Mouse (Mus musculus) embryonic facial prominence, embryonic 12.5 days (tissue): ENCODE measurements around the gene Lgr4. TPM values are rescaled to one million over a fixed set of nuclear protein-coding genes. Genes with fewer than 3 reads are reported as not detected.

Experiments used
- ATAC-seq: fragments of 200-750 bp; cut with Nextera tagmentation; 2 replicates; pipeline ENCODE4 v1.8.0; 2017; ENCODE audit not compliant: insufficient number of reproducible peaks, insufficient read depth, low FRiP score, low TSS enrichment
- H3K27ac ChIP-seq: fragments of 300-500 bp; sonication (generic); 2 replicates; pipeline ENCODE4 v1.5.1; 2016; ENCODE audit warnings: mild to moderate bottlenecking
- H3K27me3 ChIP-seq: fragments of 300-500 bp; sonication (generic); 2 replicates; pipeline ENCODE4 v1.6.1; 2016; ENCODE audit warnings: mild to moderate bottlenecking, moderate library complexity
- H3K36me3 ChIP-seq: fragments of 300-500 bp; sonication (generic); 2 replicates; pipeline ENCODE4 v1.6.1; 2016; ENCODE audit warnings: mild to moderate bottlenecking
- H3K4me1 ChIP-seq: fragments of 300-500 bp; sonication (generic); 2 replicates; pipeline ENCODE4 v1.6.1; 2016
- H3K4me2 ChIP-seq: fragments of 300-500 bp; sonication (generic); replicated peaks from 2 replicates; pipeline ENCODE4 v1.6.1; 2016; ENCODE audit warnings: mild to moderate bottlenecking, moderate library complexity
- H3K4me3 ChIP-seq: fragments of 300-500 bp; sonication (generic); 2 replicates; pipeline ENCODE4 v1.5.1; 2016; ENCODE audit warnings: mild to moderate bottlenecking
- H3K9ac ChIP-seq: fragments of 300-500 bp; sonication (generic); 2 replicates; pipeline ENCODE4 v1.6.1; 2016; ENCODE audit warnings: mild to moderate bottlenecking, moderate library complexity
- H3K9me3 ChIP-seq: fragments of 300-500 bp; sonication (generic); 2 replicates; pipeline ENCODE4 v1.6.1; 2016; ENCODE audit warnings: mild to moderate bottlenecking, moderate library complexity
- WGBS: fragments of 180-500 bp; shearing (Covaris S2); methylation state at CpG from one replicate; pipeline ENCODE4 v1.1.7; 2016; 5-methylcytosine and 5-hydroxymethylcytosine counted together
- polyA plus RNA-seq: library from polyadenylated mRNA; unstranded; fragments of >200 nt; fragmentation: Nextera tagmentation; extraction: Ambion mirVana; gene quantifications from 2 replicates; pipeline ENCODE4 v1.2.1, GENCODE M21; 2016

The Lgr4 gene
- polyA plus RNA-seq, 1 experiment from 2014 or later, result 22.3 TPM

- no peak for ATAC-seq
Measured at GRCm38 (mm10) chr2:109986036-109986785, 68.8 kb downstream of the Lgr4 start.

GRCm38 (mm10) chr2:109987946-109988345, 70.5 kb downstream of the Lgr4 start:
- Histone ChIP-seq H3K4me3 (no peak overlapping the region), H3K4me1 (peaks cover 57% of the 10 kb centered on the region), H3K27me3 (no peaks in the 10 kb centered on the region), H3K9me3 (no peaks in the 10 kb centered on the region), H3K36me3 (no peaks in the 10 kb centered on the region), H3K27ac (peak overlapping the region; percentile 23; the same call in 1 of the 2 replicates), H3K4me2 (no peak overlapping the region), H3K9ac (no peak overlapping the region)
- ATAC-seq, result no peak
- WGBS, result 58% methylated on average over 5 of the region's 5 CpGs

More at GRCm38 (mm10) chr2:109986036-109986785, 68.8 kb downstream of the Lgr4 start:
- 76% methylated on average over 11 of the region's 11 CpGs for WGBS
- Histone ChIP-seq H3K4me3 (no peak overlapping the region), H3K27ac (no peak overlapping the region), H3K9me3 (no peaks in the 10 kb centered on the region), H3K27me3 (no peaks in the 10 kb centered on the region), H3K4me2 (no peak overlapping the region), H3K4me1 (peaks cover 55% of the 10 kb centered on the region), H3K36me3 (no peaks in the 10 kb centered on the region), H3K9ac (no peak overlapping the region)

DNA sequence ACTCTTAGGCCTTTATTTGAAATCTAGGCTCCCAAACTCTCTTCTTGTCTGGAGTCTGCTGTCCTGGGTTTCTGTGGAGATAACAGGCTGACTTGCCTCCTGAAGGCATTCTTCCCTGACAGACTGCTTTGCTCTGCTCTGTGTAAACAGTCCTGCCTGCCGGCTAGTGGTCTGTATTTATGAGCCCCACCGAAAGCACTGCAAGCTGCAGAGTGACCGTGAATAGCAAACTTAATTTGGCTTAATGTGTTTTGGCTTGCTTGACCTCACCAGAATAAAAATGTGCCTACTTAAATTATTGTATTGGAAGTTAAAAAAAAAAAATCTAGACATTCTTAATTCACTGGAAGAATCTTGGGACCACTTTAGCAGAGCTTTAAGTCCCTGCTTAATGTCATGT, 71.7 kb downstream of the Lgr4 start:
- H3K27me3 ChIP-seq, result no peaks in the 10 kb centered on the region
- no peaks in the 10 kb centered on the region for H3K36me3 ChIP-seq
- H3K9ac ChIP-seq, result no peak overlapping the region
- no peak overlapping the region for H3K4me2 ChIP-seq
- H3K9me3 ChIP-seq, result no peaks in the 10 kb centered on the region
- WGBS, result 2% methylated on average over 3 of the region's 3 CpGs
- H3K4me1 ChIP-seq, result peaks cover 57% of the 10 kb centered on the region
- no peak for ATAC-seq
- H3K4me3 ChIP-seq, result no peak overlapping the region
- H3K27ac ChIP-seq, result peak overlapping the region; percentile 57; the same call in 1 of the 2 replicates

- Histone ChIP-seq H3K4me1 (peaks cover 53% of the 10 kb centered on the region), H3K27ac (peak overlapping the region; percentile 54; the same call in 1 of the 2 replicates), H3K4me2 (no peak overlapping the region), H3K27me3 (no peaks in the 10 kb centered on the region), H3K9me3 (no peaks in the 10 kb centered on the region), H3K9ac (no peak overlapping the region), H3K36me3 (no peaks in the 10 kb centered on the region), H3K4me3 (no peak overlapping the region)
- ATAC-seq, result no peak
- 46% methylated on average over 8 of the region's 8 CpGs for WGBS
Measured at GRCm38 (mm10) chr2:109989679-109990473, 72.4 kb downstream of the Lgr4 start.

DNA sequence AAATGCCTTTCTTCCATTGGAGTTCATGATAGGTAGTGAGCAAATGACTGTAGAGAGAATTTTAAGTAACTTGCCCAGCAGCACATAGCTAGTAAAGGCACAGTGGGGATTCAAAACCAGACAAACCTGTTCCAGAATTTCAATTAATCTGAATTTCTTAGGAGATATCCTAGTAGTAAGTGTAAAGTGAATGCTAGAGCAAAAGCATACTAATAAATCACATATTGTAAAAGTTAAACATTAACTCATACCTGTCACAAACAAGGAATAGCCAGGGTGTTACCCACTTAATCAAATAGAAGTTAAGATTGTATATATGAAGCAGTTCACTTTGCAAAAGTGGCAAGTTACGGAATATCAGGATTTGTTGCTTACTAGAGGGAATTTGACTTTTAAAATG, 74.3 kb downstream of the Lgr4 start:
- ATAC-seq, result no peak
- WGBS, result 74% methylated on average over 1 of the region's 1 CpGs
- Histone ChIP-seq H3K27ac (no peak overlapping the region), H3K4me2 (no peak overlapping the region), H3K4me3 (no peak overlapping the region), H3K36me3 (no peaks in the 10 kb centered on the region), H3K27me3 (no peaks in the 10 kb centered on the region), H3K9me3 (no peaks in the 10 kb centered on the region), H3K9ac (no peak overlapping the region), H3K4me1 (peaks cover 51% of the 10 kb centered on the region)

DNA sequence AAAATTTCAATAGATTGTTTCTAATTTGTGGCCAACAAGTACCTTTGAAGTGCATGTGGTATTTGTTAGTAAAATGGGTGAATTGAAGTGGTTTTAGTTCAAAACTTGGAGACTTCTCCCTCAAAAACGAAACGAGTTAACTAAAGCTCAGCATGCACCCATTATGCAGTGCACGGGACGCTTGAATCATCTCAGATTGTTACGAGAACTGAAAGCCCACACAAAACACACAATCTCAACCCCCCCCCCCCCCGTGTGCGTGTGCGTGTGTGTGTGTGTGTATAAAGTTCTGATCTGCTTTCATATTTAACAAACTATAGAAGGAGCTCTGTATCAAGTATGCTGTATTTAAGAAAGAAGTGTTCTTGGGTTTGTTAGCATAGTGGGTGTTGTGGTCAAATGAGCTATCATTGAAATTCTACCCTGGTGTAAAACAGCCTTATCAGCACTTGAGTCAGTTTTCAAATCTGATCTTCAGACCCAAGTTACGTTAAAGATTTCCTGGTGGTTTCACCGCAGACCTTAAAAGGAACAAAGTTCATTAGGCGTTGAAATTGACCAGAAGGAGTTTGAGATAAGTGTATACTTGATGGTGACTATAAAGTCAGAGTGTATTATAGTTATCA, 75.1 kb downstream of the Lgr4 start:
- Histone ChIP-seq H3K27ac (no peak overlapping the region), H3K27me3 (no peaks in the 10 kb centered on the region), H3K4me1 (peaks cover 48% of the 10 kb centered on the region), H3K36me3 (no peaks in the 10 kb centered on the region), H3K4me2 (no peak overlapping the region), H3K9me3 (no peaks in the 10 kb centered on the region), H3K4me3 (no peak overlapping the region), H3K9ac (no peak overlapping the region)
- WGBS, result 37% methylated on average over 11 of the region's 11 CpGs
- ATAC-seq, result no peak; the same call in 1 of the 2 replicates

DNA sequence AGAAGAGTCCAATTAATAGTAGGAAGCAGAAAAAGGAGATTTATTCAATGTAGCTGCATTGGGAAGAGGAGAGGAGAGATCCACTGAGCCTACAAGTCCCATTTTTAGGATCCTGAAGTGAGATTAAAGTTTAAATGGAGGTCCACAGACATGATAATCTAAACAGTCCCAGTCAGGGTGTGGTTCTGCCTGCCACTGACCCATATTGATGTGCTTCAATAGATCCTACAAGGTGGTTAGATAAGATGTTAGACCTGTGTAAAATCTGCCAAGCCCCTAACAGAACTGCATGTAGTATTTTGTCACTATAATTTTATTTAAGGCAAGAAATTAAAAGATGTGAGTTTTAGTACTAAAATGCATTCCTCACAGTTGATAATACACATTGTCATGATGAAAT, 76.0 kb downstream of the Lgr4 start:
- H3K27me3 ChIP-seq, result no peaks in the 10 kb centered on the region
- H3K4me1 ChIP-seq, result peaks cover 40% of the 10 kb centered on the region

GRCm38 (mm10) chr2:109995061-109995460, 77.6 kb downstream of the Lgr4 start:
- 73% methylated on average over 2 of the region's 2 CpGs for WGBS
- H3K4me1 ChIP-seq, result peaks cover 25% of the 10 kb centered on the region
- H3K36me3 ChIP-seq, result peaks cover 4% of the 10 kb centered on the region; the same call in 1 of the 2 replicates
- H3K27ac ChIP-seq, result 0 out of 2 replicates have a peak overlapping the region, but pooled peaks have one; percentile 23
- no peak for ATAC-seq
- H3K27me3 ChIP-seq, result no peaks in the 10 kb centered on the region
- no peaks in the 10 kb centered on the region for H3K9me3 ChIP-seq
- H3K9ac ChIP-seq, result no peak overlapping the region
- no peak overlapping the region for H3K4me3 ChIP-seq
- H3K4me2 ChIP-seq, result no peak overlapping the region

More for the DNA sequence above, 76.0 kb downstream of the Lgr4 start:
- Histone ChIP-seq H3K9ac (no peak overlapping the region), H3K27ac (no peak overlapping the region), H3K36me3 (no peaks in the 10 kb centered on the region), H3K4me3 (no peak overlapping the region), H3K9me3 (no peaks in the 10 kb centered on the region), H3K4me2 (no peak overlapping the region)
- ATAC-seq, result no peak

- no peak for ATAC-seq
- no peak overlapping the region for H3K27ac ChIP-seq
Measured at GRCm38 (mm10) chr2:109996411-109996810, 79.0 kb downstream of the Lgr4 start.

GRCm38 (mm10) chr2:110004668-110005067, 87.2 kb downstream of the Lgr4 start:
- no peak overlapping the region for H3K4me2 ChIP-seq
- WGBS, result 74% methylated on average over 1 of the region's 1 CpGs
- H3K4me3 ChIP-seq, result no peak overlapping the region
- no peaks in the 10 kb centered on the region for H3K9me3 ChIP-seq
- no peak for ATAC-seq
- no peak overlapping the region for H3K9ac ChIP-seq
- no peaks in the 10 kb centered on the region for H3K27me3 ChIP-seq
- peaks cover 36% of the 10 kb centered on the region for H3K36me3 ChIP-seq
- no peak overlapping the region for H3K27ac ChIP-seq
- no peaks in the 10 kb centered on the region for H3K4me1 ChIP-seq

More at GRCm38 (mm10) chr2:109996411-109996810, 79.0 kb downstream of the Lgr4 start:
- Histone ChIP-seq H3K4me2 (no peak overlapping the region), H3K36me3 (peaks cover 6% of the 10 kb centered on the region; the same call in 1 of the 2 replicates), H3K4me3 (no peak overlapping the region), H3K9ac (no peak overlapping the region), H3K4me1 (peaks cover 17% of the 10 kb centered on the region; the same call in 1 of the 2 replicates), H3K9me3 (no peaks in the 10 kb centered on the region), H3K27me3 (no peaks in the 10 kb centered on the region)
- 54% methylated on average over 12 of the region's 12 CpGs for WGBS

DNA sequence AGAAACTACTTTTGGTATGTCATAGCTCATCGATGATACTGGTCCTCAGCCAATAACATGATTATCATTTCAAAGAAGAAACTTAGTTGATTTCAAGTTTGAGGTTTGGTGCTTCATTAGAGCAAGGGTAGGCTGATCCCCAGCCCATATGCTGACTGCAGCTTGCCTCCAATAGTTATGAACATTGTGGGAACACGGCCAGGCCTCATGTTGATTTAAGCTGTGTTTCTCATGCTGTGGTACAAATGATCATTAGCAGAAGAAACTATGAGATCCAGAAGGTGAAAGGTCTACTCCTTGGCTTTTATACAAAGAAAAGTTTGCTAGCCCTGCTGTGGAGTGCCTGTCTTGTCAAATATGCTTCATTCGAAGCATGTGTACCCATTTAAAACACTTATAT, 87.7 kb downstream of the Lgr4 start:
- no peak overlapping the region for H3K4me3 ChIP-seq
- no peak overlapping the region for H3K27ac ChIP-seq
- H3K9ac ChIP-seq, result no peak overlapping the region
- 84% methylated on average over 3 of the region's 3 CpGs for WGBS
- H3K9me3 ChIP-seq, result no peaks in the 10 kb centered on the region
- no peak overlapping the region for H3K4me2 ChIP-seq
- H3K27me3 ChIP-seq, result no peaks in the 10 kb centered on the region
- H3K36me3 ChIP-seq, result peaks cover 36% of the 10 kb centered on the region
- H3K4me1 ChIP-seq, result no peaks in the 10 kb centered on the region
- ATAC-seq, result no peak
